Mouse (Mus musculus) ES-E14 (cell line): ENCODE results near the gene Bicra. TPM values are rescaled to one million over a fixed set of nuclear protein-coding genes. Genes with fewer than 3 reads are reported as not detected.

Experiments
- DNase-seq: peaks from one replicate; pipeline ENCODE4 v3.0.0-alpha.2; 2013; ENCODE audit warnings: low read depth, low spot score
- H3K27ac ChIP-seq: 2 replicates; pipeline ENCODE4 v1.5.1; 2012; ENCODE audit warnings: low read depth, mild to moderate bottlenecking, low read length, moderate library complexity, mixed read lengths; ENCODE audit not compliant: poor library complexity, insufficient read depth, severe bottlenecking
- H3K36me3 ChIP-seq: 2 replicates; pipeline ENCODE4 v1.6.1; 2012; ENCODE audit warnings: mild to moderate bottlenecking, low read length, moderate library complexity, mixed read lengths; ENCODE audit not compliant: control insufficient read depth, poor library complexity, insufficient read depth, severe bottlenecking
- H3K4me1 ChIP-seq, 2 experiments: fragments of 150-350 bp in 1 of 2; sonication (generic) in 1 of 2; 2 replicates each; pipeline ENCODE4 v1.6.1; 2012; ENCODE audit warnings: low read length in 2 of 2, mild to moderate bottlenecking in 1 of 2, mixed read lengths in 1 of 2; ENCODE audit not compliant: control insufficient read depth in 2 of 2, insufficient read depth in 2 of 2, poor library complexity in 1 of 2
- H3K4me3 ChIP-seq, 2 experiments: fragments of 150-350 bp in 1 of 2; sonication (generic) in 1 of 2; 2 replicates each; pipeline ENCODE4 v1.5.1; 2012; ENCODE audit warnings: low read length in 2 of 2, low read depth in 1 of 2, mild to moderate bottlenecking in 1 of 2, mixed read lengths in 1 of 2; ENCODE audit not compliant: insufficient read depth in 1 of 2, poor library complexity in 1 of 2, severe bottlenecking in 1 of 2
- H3K9ac ChIP-seq: 2 replicates; pipeline ENCODE4 v1.6.1; 2012; ENCODE audit warnings: low read depth, mild to moderate bottlenecking, low read length, mixed read lengths; ENCODE audit not compliant: poor library complexity, insufficient read depth, severe bottlenecking
- H3K9me3 ChIP-seq: fragments of 150-350 bp; sonication (generic); 2 replicates; pipeline ENCODE4 v1.6.1; 2012; ENCODE audit warnings: low read depth, mild to moderate bottlenecking, low read length; ENCODE audit not compliant: control insufficient read depth, insufficient read depth
- CHD2 ChIP-seq: IDR thresholded peaks from 2 replicates; pipeline ENCODE4 v1.6.1; 2014; ENCODE audit warnings: mild to moderate bottlenecking, low read depth, low read length, inconsistent platforms
- HCFC1 ChIP-seq: IDR thresholded peaks from 2 replicates; pipeline ENCODE4 v1.6.1; 2012; ENCODE audit warnings: low read length, inconsistent platforms, borderline replicate concordance; ENCODE audit not compliant: insufficient read depth
- MAFK ChIP-seq: IDR thresholded peaks from 2 replicates; pipeline ENCODE4 v1.6.1; 2014; ENCODE audit warnings: mild to moderate bottlenecking, low read depth, low read length, inconsistent platforms; ENCODE audit not compliant: insufficient read depth
- ZC3H11A ChIP-seq: IDR thresholded peaks from 2 replicates; pipeline ENCODE4 v1.6.1; 2012; ENCODE audit warnings: low read depth, mild to moderate bottlenecking, inconsistent platforms, low read length, borderline replicate concordance
- ZNF384 ChIP-seq: IDR thresholded peaks from 2 replicates; pipeline ENCODE4 v1.6.1; 2012; ENCODE audit warnings: low read depth, low read length, inconsistent platforms
- in situ Hi-C, 2 experiments: fragments of 600-800 bp; cut with MboI; formaldehyde crosslinking; loops; one replicate each; pipeline ENCODE4 v1.15.1; 2025; ENCODE audit warnings: low sequenced_read_pairs in 2 of 2, inconsistent platforms in 1 of 2; ENCODE audit not compliant: unreplicated experiment in 2 of 2
- total RNA-seq: library from RNA; depleted of rRNA; stranded (reverse); fragments of 300-350 nt; gene quantifications from 2 replicates; pipeline ENCODE4 v1.2.3, GENCODE M21; 2012

Gene Bicra
- total RNA-seq, 1 experiment, result 3.6 TPM

- no peaks in the 10 kb centered on the region for H3K9me3 ChIP-seq
- in situ Hi-C loops, result no loop called here
- TF ChIP-seq ZNF384, result no peak
- TF ChIP-seq CHD2, result no peak
- no peak for TF ChIP-seq ZC3H11A
- TF ChIP-seq MAFK, result no peak
- no peak for TF ChIP-seq HCFC1
- H3K4me1 ChIP-seq, result peaks cover 7 to 11% of the 10 kb centered on the region in 2 experiments; a peak in 3 of 4 replicates
- no peak overlapping the region for H3K4me3 ChIP-seq
- no peak overlapping the region for H3K27ac ChIP-seq
- DNase-seq, result no peak
- no peak overlapping the region for H3K9ac ChIP-seq
- no peaks in the 10 kb centered on the region for H3K36me3 ChIP-seq
Observed at GRCm38 (mm10) chr7:16042850-16043775, 4.6 kb downstream of the Bicra start.

- no peak overlapping the region for H3K27ac ChIP-seq
- H3K4me1 ChIP-seq, result peaks cover 7 to 11% of the 10 kb centered on the region in 2 experiments; a peak in 3 of 4 replicates
- no peak overlapping the region for H3K9ac ChIP-seq
- no peak for DNase-seq
- TF ChIP-seq ZC3H11A (no peak), HCFC1 (no peak), ZNF384 (no peak), CHD2 (no peak), MAFK (no peak)
- no peaks in the 10 kb centered on the region for H3K36me3 ChIP-seq
- H3K9me3 ChIP-seq, result no peaks in the 10 kb centered on the region
- in situ Hi-C loops, result no loop called here
- no peak overlapping the region for H3K4me3 ChIP-seq
Observed at GRCm38 (mm10) chr7:16041208-16041607, 6.5 kb downstream of the Bicra start.

GRCm38 (mm10) chr7:16039363-16039762 lies 8.4 kb downstream of the Bicra start:
- H3K27ac ChIP-seq, result no peak overlapping the region
- DNase-seq, result no peak
- H3K9me3 ChIP-seq, result no peaks in the 10 kb centered on the region
- in situ Hi-C loops, result no loop called here
- H3K36me3 ChIP-seq, result no peaks in the 10 kb centered on the region
- peaks cover 0 to 2% of the 10 kb centered on the region in 2 experiments; a peak in 1 of 4 replicates for H3K4me1 ChIP-seq
- H3K4me3 ChIP-seq, result no peak overlapping the region
- no peak overlapping the region for H3K9ac ChIP-seq
- TF ChIP-seq CHD2, result no peak
- TF ChIP-seq HCFC1, result no peak
- no peak for TF ChIP-seq MAFK
- no peak for TF ChIP-seq ZC3H11A
- no peak for TF ChIP-seq ZNF384

- H3K9me3 ChIP-seq, result no peaks in the 10 kb centered on the region
- no peaks in the 10 kb centered on the region for H3K36me3 ChIP-seq
- no peaks in the 10 kb centered on the region; a peak in 1 of 4 replicates for H3K4me1 ChIP-seq
- in situ Hi-C loops, result no loop called here
- no peak for DNase-seq
- no peak overlapping the region for H3K27ac ChIP-seq
- no peak overlapping the region for H3K4me3 ChIP-seq
- no peak overlapping the region for H3K9ac ChIP-seq
- TF ChIP-seq MAFK, result no peak
- no peak for TF ChIP-seq CHD2
- TF ChIP-seq ZC3H11A, result no peak
- no peak for TF ChIP-seq ZNF384
- no peak for TF ChIP-seq HCFC1
Observed at GRCm38 (mm10) chr7:16036972-16037371, 10.7 kb downstream of the Bicra start.
